Mouse (Mus musculus): Measurements from ENCODE around the gene Cav3.
A peak's percentile ranks its signal among the peaks of the same experiment; 100 is the strongest.

Gene Cav3

GRCm38 (mm10) chr6:112496291-112497060 lies 37.2 kb downstream of the Cav3 start:
- peak; percentile 67 for DNase-seq

GRCm38 (mm10) chr6:112497456-112497855 lies 38.2 kb downstream of the Cav3 start:
- DNase-seq, result peak; percentile 71

- peak; percentile 69 for DNase-seq
Measured at GRCm38 (mm10) chr6:112498716-112499115, 39.4 kb downstream of the Cav3 start.

- peak; percentile 61 for DNase-seq
Measured at GRCm38 (mm10) chr6:112499456-112499855, 40.2 kb downstream of the Cav3 start.

- peak; percentile 76 for DNase-seq
Measured at GRCm38 (mm10) chr6:112501156-112501555, 41.9 kb downstream of the Cav3 start.

GRCm38 (mm10) chr6:112507617-112508016 lies 48.3 kb downstream of the Cav3 start:
- peak; percentile 90 for DNase-seq

GRCm38 (mm10) chr6:112509590-112510131 lies 50.4 kb downstream of the Cav3 start:
- DNase-seq, result peak; percentile 81

- peak; percentile 74 for DNase-seq
Measured at GRCm38 (mm10) chr6:112510346-112510745, 51.0 kb downstream of the Cav3 start.

GRCm38 (mm10) chr6:112514591-112514990 lies 55.3 kb downstream of the Cav3 start:
- DNase-seq, result peak; percentile 90

GRCm38 (mm10) chr6:112516496-112516895 lies 57.2 kb downstream of the Cav3 start:
- DNase-seq, result no peak

- DNase-seq, result no peak
Measured at GRCm38 (mm10) chr6:112517572-112517971, 58.3 kb downstream of the Cav3 start.

GRCm38 (mm10) chr6:112517991-112518390 lies 58.7 kb downstream of the Cav3 start:
- DNase-seq, result peak; percentile 74
